Mouse (Mus musculus): ENCODE measurements around the gene Togaram1.

The Togaram1 gene

GRCm38 (mm10) chr12:65048799-65049198 is 83.2 kb downstream of the Togaram1 start:
- no peak for DNase-seq (ENCODE audit: low read depth, low spot score)

- no peak for DNase-seq (ENCODE audit: low read depth, low spot score)
These were observed 92.6 kb downstream of the Togaram1 start for GRCm38 (mm10) chr12:65058203-65058602.

- DNase-seq (ENCODE audit: low read depth, low spot score): no peak
These were observed 95.5 kb downstream of the Togaram1 start for GRCm38 (mm10) chr12:65061082-65061481.

- DNase-seq (ENCODE audit: low read depth, low spot score): no peak
These were observed 99.6 kb downstream of the Togaram1 start for GRCm38 (mm10) chr12:65065241-65065640.

GRCm38 (mm10) chr12:65066234-65066633 is 100.6 kb downstream of the Togaram1 start:
- no peak for DNase-seq (ENCODE audit: low read depth, low spot score)

GRCm38 (mm10) chr12:65068409-65068808 is 102.8 kb downstream of the Togaram1 start:
- no peak for DNase-seq (ENCODE audit: low read depth, low spot score)
